Mouse (Mus musculus) lung, postnatal 0 days (tissue): ENCODE measurements around the gene Erc1.

Experiments
- CTCF ChIP-seq: IDR thresholded peaks from 2 replicates; pipeline ENCODE4 v1.5.1; 2016; ENCODE audit warnings: antibody characterized with exemption, mild to moderate bottlenecking
- EP300 ChIP-seq: IDR thresholded peaks from 2 replicates; pipeline ENCODE4 v1.6.1; 2016; ENCODE audit warnings: antibody characterized with exemption, mild to moderate bottlenecking, control low read depth

- TF ChIP-seq CTCF, result no peak
- TF ChIP-seq EP300, result no peak
These were observed 51.0 kb downstream of the Erc1 start for GRCm38 (mm10) chr6:119796911-119797486.
